Mouse (Mus musculus) heart, embryonic 15.5 days (tissue): ENCODE measurements at regions not wholly inside any gene's neighbourhood (a gene's known extent, or its start where the extent isn't known, plus 50 kb on each side); places are given as distances from the start of the nearest gene placed in this dataset.

ENCODE experiments used
- ATAC-seq: fragments of 200-750 bp; cut with Nextera tagmentation; replicated peaks from 2 replicates; pipeline ENCODE4 v1.8.0; 2017; ENCODE audit warnings: low read depth, moderate TSS enrichment; ENCODE audit not compliant: insufficient number of reproducible peaks, insufficient read depth, low FRiP score
- H3K27ac ChIP-seq: fragments of 300-500 bp; sonication (generic); 2 replicates; pipeline ENCODE4 v1.5.1; 2015; ENCODE audit warnings: mild to moderate bottlenecking, inconsistent platforms
- H3K27me3 ChIP-seq: fragments of 300-500 bp; sonication (generic); 2 replicates; pipeline ENCODE4 v1.6.1; 2015; ENCODE audit warnings: inconsistent platforms
- H3K36me3 ChIP-seq: fragments of 300-500 bp; sonication (generic); 2 replicates; pipeline ENCODE4 v1.6.1; 2015; ENCODE audit warnings: mild to moderate bottlenecking, inconsistent platforms
- H3K4me1 ChIP-seq: fragments of 300-500 bp; sonication (generic); replicated peaks from 2 replicates; pipeline ENCODE4 v1.6.1; 2015; ENCODE audit warnings: inconsistent platforms
- H3K4me2 ChIP-seq: fragments of 300-500 bp; sonication (generic); 2 replicates; pipeline ENCODE4 v1.6.1; 2015; ENCODE audit warnings: inconsistent platforms, mild to moderate bottlenecking, moderate library complexity
- H3K4me3 ChIP-seq: fragments of 300-500 bp; sonication (generic); 2 replicates; pipeline ENCODE4 v1.5.1; 2015; ENCODE audit warnings: mild to moderate bottlenecking, inconsistent platforms
- H3K9ac ChIP-seq: fragments of 300-500 bp; sonication (generic); 2 replicates; pipeline ENCODE4 v1.6.1; 2015; ENCODE audit warnings: mild to moderate bottlenecking, inconsistent platforms
- H3K9me3 ChIP-seq: fragments of 300-500 bp; sonication (generic); replicated peaks from 2 replicates; pipeline ENCODE4 v1.6.1; 2016; ENCODE audit warnings: inconsistent platforms
- WGBS: fragments of 180-500 bp; shearing (Covaris S2); methylation state at CpG from one replicate; pipeline ENCODE4 v1.1.7; 2015; ENCODE audit warnings: mixed read lengths; 5-methylcytosine and 5-hydroxymethylcytosine counted together

DNA sequence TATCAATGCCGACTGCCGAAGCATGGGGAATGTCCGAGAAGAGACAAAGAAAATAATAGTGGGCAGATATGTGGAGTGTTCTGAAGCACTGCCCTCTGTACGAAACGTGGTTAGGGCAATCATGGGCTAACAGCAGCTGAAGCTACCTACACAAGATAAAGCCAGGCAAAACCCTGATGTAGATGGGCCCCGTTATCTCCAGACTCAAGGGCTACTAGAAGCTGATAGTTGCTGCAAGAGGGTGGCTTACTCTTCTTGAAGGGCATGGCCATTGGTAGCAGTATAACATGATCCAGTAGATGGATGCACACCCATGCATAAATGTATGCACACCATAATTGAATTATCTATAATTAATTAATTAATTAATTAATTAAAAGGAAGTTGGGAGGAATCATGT is 2251.6 kb upstream of the Gm7489 start:
- WGBS: 58% methylated on average over 6 of the region's 6 CpGs
- no peaks in the 10 kb centered on the region for H3K9me3 ChIP-seq
- ATAC-seq: no peak
- no peak overlapping the region for H3K4me3 ChIP-seq
- no peak overlapping the region for H3K9ac ChIP-seq
- H3K27me3 ChIP-seq: no peaks in the 10 kb centered on the region
- H3K36me3 ChIP-seq: no peaks in the 10 kb centered on the region
- no peak overlapping the region for H3K27ac ChIP-seq
- no peaks in the 10 kb centered on the region for H3K4me1 ChIP-seq
- H3K4me2 ChIP-seq: no peak overlapping the region

- Histone ChIP-seq H3K4me2 (no peak overlapping the region), H3K9ac (no peak overlapping the region), H3K27ac (no peak overlapping the region), H3K4me3 (no peak overlapping the region), H3K4me1 (no peaks in the 10 kb centered on the region), H3K9me3 (no peaks in the 10 kb centered on the region), H3K27me3 (no peaks in the 10 kb centered on the region), H3K36me3 (no peaks in the 10 kb centered on the region)
- no peak for ATAC-seq
- 55% methylated on average over 7 of the region's 7 CpGs for WGBS
Observed at GRCm38 (mm10) chr15:51634726-51635125, 2250.0 kb upstream of the Gm7489 start.

- H3K4me2 ChIP-seq: no peak overlapping the region
- no peak overlapping the region for H3K27ac ChIP-seq
- no peak overlapping the region for H3K9ac ChIP-seq
- no peak for ATAC-seq
- 55% methylated on average over 21 of the region's 21 CpGs for WGBS
- no peaks in the 10 kb centered on the region for H3K27me3 ChIP-seq
- no peak overlapping the region for H3K4me3 ChIP-seq
- no peaks in the 10 kb centered on the region for H3K4me1 ChIP-seq
- no peaks in the 10 kb centered on the region for H3K9me3 ChIP-seq
- no peaks in the 10 kb centered on the region for H3K36me3 ChIP-seq
Observed at GRCm38 (mm10) chr15:51635129-51635920, 2249.4 kb upstream of the Gm7489 start.

DNA sequence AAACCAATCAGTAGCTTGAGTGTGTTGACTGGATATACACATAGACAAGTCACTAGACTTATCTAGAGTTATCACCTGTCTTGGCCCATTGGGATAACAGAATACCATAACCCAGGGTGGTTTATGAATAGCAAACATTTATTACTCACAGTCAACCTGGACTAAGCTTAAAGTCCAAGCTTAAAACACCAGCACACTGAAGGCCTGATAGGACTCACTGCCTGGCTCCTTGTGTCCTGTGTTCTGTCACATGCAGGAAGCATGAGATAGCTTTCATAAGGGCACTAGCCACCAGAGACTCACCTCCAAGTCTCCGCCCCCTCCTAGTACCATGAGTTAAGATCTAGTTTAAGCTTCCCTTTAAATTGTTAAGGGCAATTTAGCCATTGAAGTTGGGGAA is 2247.1 kb upstream of the Gm7489 start:
- no peak overlapping the region for H3K4me2 ChIP-seq
- H3K36me3 ChIP-seq: no peaks in the 10 kb centered on the region
- no peak overlapping the region for H3K4me3 ChIP-seq
- no peaks in the 10 kb centered on the region for H3K27me3 ChIP-seq
- 79% methylated on average over 1 of the region's 1 CpGs for WGBS
- ATAC-seq: no peak
- no peaks in the 10 kb centered on the region for H3K4me1 ChIP-seq
- H3K27ac ChIP-seq: no peak overlapping the region
- no peaks in the 10 kb centered on the region for H3K9me3 ChIP-seq
- H3K9ac ChIP-seq: no peak overlapping the region

DNA sequence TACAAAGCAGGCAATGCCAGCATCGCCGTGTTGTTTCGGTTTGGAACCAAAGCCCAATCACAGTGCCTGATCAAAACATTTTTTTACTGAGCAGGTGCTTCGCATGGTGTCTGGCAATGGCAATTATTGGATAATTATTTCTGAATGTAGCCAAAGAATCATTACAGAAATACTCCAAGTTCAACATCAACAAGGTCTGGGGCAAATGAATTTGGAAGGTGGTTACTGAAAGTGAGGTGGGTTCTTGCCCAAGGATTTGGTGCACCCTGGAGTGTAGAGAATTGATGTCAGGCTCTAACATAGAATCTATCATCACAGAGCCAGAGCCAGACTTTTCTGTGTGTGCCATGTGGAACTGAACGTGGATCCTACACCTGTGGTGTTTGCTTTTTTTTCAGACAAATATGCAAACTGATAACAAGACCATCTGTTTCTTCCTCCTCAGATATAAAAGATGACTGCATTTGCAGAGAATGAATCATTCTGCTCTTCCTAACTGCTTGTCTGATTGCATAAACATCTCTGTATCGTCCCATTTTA is 2240.9 kb upstream of the Gm7489 start:
- WGBS: 83% methylated on average over 6 of the region's 6 CpGs
- no peak overlapping the region for H3K27ac ChIP-seq
- no peak overlapping the region for H3K9ac ChIP-seq
- no peaks in the 10 kb centered on the region for H3K27me3 ChIP-seq
- H3K9me3 ChIP-seq: no peaks in the 10 kb centered on the region
- ATAC-seq: no peak
- H3K4me3 ChIP-seq: no peak overlapping the region
- no peaks in the 10 kb centered on the region for H3K36me3 ChIP-seq
- no peak overlapping the region for H3K4me2 ChIP-seq
- no peaks in the 10 kb centered on the region for H3K4me1 ChIP-seq

DNA sequence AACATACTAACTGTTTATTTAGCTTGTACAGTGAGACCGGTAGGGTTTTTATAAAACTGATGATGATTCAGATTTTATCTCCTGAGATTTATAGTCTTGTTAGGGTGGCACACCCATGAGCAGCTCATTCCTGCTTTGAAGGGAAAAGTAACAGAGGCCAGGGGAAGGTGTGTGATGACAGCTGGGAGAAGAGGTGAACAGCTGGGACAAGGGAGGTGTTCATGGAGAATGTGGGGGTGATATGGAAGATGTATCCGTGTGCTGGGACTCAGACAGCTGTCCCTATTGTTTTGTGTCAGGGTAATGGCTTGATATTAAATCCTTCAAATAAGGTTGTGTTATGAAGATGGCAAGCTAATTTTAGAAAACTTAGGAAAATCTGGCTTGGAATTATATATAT is 2238.4 kb upstream of the Gm7489 start:
- WGBS: 60% methylated on average over 2 of the region's 2 CpGs
- Histone ChIP-seq H3K4me1 (no peaks in the 10 kb centered on the region), H3K27ac (no peak overlapping the region), H3K36me3 (no peaks in the 10 kb centered on the region), H3K4me3 (no peak overlapping the region), H3K4me2 (no peak overlapping the region), H3K27me3 (no peaks in the 10 kb centered on the region), H3K9ac (no peak overlapping the region), H3K9me3 (no peaks in the 10 kb centered on the region)
- no peak for ATAC-seq

- Histone ChIP-seq H3K4me1 (no peaks in the 10 kb centered on the region), H3K9me3 (0 out of 2 replicates have a peak, but pooled peaks cover 5% of the 10 kb centered on the region), H3K9ac (no peak overlapping the region), H3K27ac (no peak overlapping the region), H3K4me2 (no peak overlapping the region), H3K36me3 (no peaks in the 10 kb centered on the region), H3K27me3 (no peaks in the 10 kb centered on the region), H3K4me3 (no peak overlapping the region)
- no peak for ATAC-seq
- 54% methylated on average over 4 of the region's 4 CpGs for WGBS
Observed at GRCm38 (mm10) chr15:51652497-51652896, 2232.2 kb upstream of the Gm7489 start.

DNA sequence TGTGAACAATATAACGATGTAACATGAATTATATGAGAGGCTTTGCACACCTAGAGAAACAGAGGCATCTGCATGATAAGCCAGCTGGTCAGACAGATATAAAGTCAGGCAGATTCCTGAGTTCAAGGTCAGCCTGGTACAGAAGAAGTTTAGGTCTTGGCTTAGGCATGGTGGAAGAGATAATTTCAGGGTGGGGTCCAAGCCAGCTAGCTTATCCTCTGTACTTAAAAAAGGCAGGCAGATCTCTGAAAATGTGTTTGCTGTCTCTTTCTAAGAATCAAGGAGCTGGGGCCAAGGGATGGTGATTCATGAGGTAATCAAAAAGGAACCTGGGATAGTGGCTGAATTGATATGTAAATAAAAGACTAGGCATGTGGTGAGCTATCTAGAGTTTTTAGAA is 2227.1 kb upstream of the Gm7489 start:
- Histone ChIP-seq H3K9ac (no peak overlapping the region), H3K9me3 (0 out of 2 replicates have a peak, but pooled peaks cover 5% of the 10 kb centered on the region), H3K36me3 (no peaks in the 10 kb centered on the region), H3K27me3 (no peaks in the 10 kb centered on the region), H3K4me1 (no peaks in the 10 kb centered on the region), H3K4me3 (no peak overlapping the region), H3K4me2 (no peak overlapping the region), H3K27ac (no peak overlapping the region)
- no peak for ATAC-seq
- 80% methylated on average over 1 of the region's 1 CpGs for WGBS

DNA sequence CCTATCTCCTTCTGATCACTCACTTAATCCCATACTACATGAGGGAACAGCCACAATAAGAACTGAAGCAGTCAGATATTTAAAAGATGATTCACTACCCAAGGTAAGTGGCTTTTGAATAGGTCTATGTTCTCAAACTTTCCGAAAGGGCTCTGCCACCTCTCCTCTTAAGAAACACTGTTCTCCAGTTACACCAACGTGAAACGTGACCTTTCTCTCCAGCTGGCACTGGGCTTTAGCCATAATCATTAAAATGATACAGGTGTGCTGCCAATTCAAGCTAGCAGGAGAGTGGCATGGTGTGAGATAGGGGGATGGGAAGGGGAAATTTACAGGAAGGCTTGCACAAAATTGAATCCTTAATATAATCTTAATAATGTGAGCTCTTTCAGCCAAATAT is 2216.4 kb upstream of the Gm7489 start:
- ATAC-seq: no peak
- WGBS: 69% methylated on average over 3 of the region's 3 CpGs
- Histone ChIP-seq H3K4me2 (no peak overlapping the region), H3K4me3 (no peak overlapping the region), H3K27ac (no peak overlapping the region), H3K27me3 (no peaks in the 10 kb centered on the region), H3K36me3 (no peaks in the 10 kb centered on the region), H3K9me3 (no peaks in the 10 kb centered on the region), H3K4me1 (0 out of 2 replicates have a peak, but pooled peaks cover 3% of the 10 kb centered on the region), H3K9ac (no peak overlapping the region)

GRCm38 (mm10) chr15:51671667-51672372 is 2212.9 kb upstream of the Gm7489 start:
- no peaks in the 10 kb centered on the region for H3K27me3 ChIP-seq
- peak overlapping the region; percentile 47 for H3K4me2 ChIP-seq
- peak overlapping the region; percentile 22; the same call in 1 of the 2 replicates for H3K4me3 ChIP-seq
- WGBS: 38% methylated on average over 18 of the region's 18 CpGs
- H3K4me1 ChIP-seq: peaks cover 3% of the 10 kb centered on the region; the same call in 1 of the 2 replicates
- no peak overlapping the region for H3K9ac ChIP-seq
- H3K36me3 ChIP-seq: no peaks in the 10 kb centered on the region
- no peak overlapping the region for H3K27ac ChIP-seq
- no peak for ATAC-seq
- H3K9me3 ChIP-seq: no peaks in the 10 kb centered on the region

DNA sequence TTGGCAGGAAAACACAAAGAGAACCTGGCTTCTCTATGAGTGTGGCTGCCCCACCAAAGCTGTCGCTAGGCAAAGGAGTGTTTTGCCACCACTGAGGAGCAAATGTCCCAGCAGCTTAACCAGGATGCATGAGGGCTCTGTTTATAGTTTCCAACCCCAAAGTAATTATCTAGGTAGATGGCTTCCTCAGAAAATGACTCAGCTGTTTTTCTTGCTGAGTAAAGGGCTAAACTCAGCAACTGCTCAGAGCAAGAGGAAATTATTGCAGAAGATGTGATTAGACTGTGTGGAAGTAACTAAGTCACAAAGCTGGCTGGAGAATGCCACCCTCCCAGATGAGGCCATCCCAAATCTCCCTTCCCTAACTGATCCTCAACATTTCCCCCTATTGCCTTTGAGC is 2211.2 kb upstream of the Gm7489 start:
- 86% methylated on average over 1 of the region's 1 CpGs for WGBS
- Histone ChIP-seq H3K4me3 (no peak overlapping the region), H3K9me3 (no peaks in the 10 kb centered on the region), H3K36me3 (no peaks in the 10 kb centered on the region), H3K4me1 (peaks cover 5% of the 10 kb centered on the region; the same call in 1 of the 2 replicates), H3K9ac (no peak overlapping the region), H3K27ac (no peak overlapping the region), H3K27me3 (no peaks in the 10 kb centered on the region), H3K4me2 (no peak overlapping the region)
- ATAC-seq: no peak
